Mouse (Mus musculus) monocyte, adult 59 days (primary cell): ENCODE measurements around the gene Ppil3. TPM values are rescaled to one million over a fixed set of nuclear protein-coding genes. Genes with fewer than 3 reads are reported as not detected.

Experiments used
- total RNA-seq, 2 experiments: library from RNA; stranded (reverse); gene quantifications; one replicate each; pipeline ENCODE4 v1.2.4; 2023

Gene Ppil3
- 10 to 100 TPM; 21.3 to 23.5 TPM for total RNA-seq

DNA sequence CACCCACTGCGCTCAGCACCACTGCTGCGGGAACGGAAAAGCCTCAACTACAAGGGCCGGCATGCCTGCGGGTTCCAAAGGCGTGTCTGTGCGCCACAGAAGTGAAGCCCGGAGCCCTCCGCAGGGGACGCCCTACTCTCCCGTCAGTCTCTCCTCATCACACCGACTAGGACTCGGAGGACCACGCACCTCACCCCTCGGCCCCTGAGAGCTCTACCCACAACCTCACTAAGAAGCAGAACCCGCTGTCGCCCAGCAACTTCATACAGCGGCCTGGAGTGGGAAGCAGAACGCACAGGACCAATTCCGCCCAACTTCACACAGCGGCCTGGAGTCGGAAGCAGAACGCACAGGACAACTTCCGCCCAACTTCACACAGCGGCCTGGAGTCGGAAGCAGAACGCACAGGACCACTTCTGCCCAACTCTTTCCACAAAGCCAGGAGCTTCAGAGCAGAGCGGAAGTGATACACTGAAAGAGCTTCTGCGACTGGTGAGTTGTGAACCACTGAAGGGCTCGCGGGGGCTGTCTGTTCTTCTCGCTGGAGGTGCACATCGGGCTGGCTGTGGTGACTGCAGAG, at the start of gene Ppil3, which contains the start of gene Nif3l1:
Gene Ppil3, minus strand, starts transcription at position 344 of the 580 bp plus-strand sequence.
Gene Nif3l1, plus strand, starts transcription at position 9 of the 580 bp plus-strand sequence.

DNA sequence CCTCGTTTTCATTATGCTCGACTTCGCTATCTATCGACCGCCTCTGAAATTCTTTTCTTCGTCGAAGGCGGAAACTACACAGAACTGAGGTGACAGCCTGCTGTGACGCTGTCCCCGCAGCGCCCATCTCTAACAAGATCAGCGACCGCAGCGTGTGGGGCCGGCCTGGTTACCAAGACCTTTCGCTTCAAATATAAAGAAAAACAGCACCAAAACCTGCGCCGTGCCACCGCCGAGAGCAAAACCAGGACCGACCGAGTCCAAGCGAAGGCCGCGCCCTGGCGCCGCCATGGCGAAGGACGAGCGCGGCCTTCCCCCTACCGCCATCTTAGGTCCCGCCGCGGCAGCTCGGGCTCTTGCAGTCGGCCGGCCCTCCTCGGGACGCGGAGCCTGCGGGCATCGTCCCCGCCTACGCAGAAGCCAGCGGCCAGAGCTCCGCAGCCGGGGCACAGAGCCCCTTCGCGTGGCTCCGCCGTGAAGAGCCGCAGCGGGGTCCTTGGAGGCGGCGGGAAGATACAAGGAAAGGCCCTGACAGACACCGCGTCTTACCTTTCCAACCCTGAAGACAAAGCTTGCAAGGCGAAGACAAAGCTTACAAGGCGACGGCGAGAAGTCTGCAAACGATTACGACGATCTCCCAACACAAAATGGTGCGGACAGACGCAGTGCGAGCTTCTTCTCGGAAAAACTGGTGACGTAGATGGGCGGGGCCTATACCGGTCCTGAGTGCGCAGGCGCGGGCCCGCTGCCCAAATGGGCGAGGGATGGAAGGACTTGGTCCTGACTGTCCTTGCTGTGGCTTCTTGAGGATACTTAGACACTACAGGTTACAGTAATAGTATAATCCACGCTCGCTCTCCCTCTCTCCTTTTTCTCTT, 21.7 kb downstream of the Ppil3 start, which contains the start of gene Clk1:
Gene Clk1, minus strand, starts transcription at position 696 of the 878 bp plus-strand sequence.

DNA sequence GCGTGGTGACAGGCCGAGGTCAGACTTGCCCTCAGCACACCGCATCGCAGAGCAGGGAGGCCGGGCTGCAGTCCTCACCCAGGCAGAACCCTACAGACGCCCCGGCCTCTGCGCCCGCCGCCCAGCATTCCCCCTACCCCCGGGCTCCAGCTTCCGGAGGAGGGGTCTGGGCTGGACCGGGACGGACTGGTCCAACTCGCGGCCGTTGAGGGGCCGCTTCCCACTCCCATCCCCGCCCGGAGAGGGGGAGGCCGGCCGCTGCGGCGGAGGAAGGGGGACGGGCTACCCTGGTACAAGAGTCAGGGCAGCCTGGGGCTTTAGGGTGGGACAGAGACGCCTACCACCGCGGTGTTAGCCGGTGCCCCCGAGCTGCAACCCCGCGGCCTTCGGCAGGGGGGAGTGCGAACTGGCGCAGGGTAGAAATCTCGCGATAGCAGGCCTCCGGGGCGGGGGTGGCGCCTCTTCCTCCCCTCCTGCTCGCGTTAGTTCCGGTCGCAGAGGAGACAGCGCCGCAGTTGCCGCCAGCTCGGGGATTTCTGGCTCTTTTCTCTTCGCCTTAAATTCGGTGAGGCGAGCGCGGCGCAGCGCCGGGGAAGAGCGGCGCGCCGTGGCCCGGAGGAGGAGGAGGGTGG, 52.5 kb downstream of the Ppil3 start, which contains the start of gene Bzw1:
Gene Bzw1, plus strand, starts transcription at position 247 of the 632 bp plus-strand sequence.

Other genes with a start within 250 kb of the Ppil3 start
- gene Aox4, start 235.1 kb downstream of the Ppil3 start, total RNA-seq, result under 1 TPM in 1 of 2 experiments, not detected in 1; 0.16 TPM
- gene Aox2, start 167.2 kb downstream of the Ppil3 start, total RNA-seq, result under 1 TPM in 1 of 2 experiments, not detected in 1; 0.12 TPM
- gene Bzw1, start 52.6 kb downstream of the Ppil3 start, total RNA-seq, result 100 to 1,000 TPM; 109 to 110 TPM
- 100 to 1,000 TPM; 866 to 913 TPM for gene Clk1, start 21.4 kb downstream of the Ppil3 start, total RNA-seq
- gene Nif3l1, start 335 bp downstream of the Ppil3 start, total RNA-seq, result 10 to 100 TPM in 1 of 2 experiments, 1 to 10 TPM in 1; 6.9 to 12.1 TPM
- 10 to 100 TPM; 10.1 to 12.7 TPM for gene Orc2, start 59.6 kb upstream of the Ppil3 start, total RNA-seq
- gene Fam126b, start 140.8 kb upstream of the Ppil3 start, total RNA-seq, result 10 to 100 TPM in 1 of 2 experiments, 1 to 10 TPM in 1; 5.3 to 11.0 TPM
- 10 to 100 TPM; 40.6 to 42.1 TPM for gene Ndufb3, start 140.9 kb upstream of the Ppil3 start, total RNA-seq